Mouse (Mus musculus) kidney, postnatal 4 days (tissue): ENCODE measurements at regions not wholly inside any gene's neighbourhood (a gene's known extent, or its start where the extent isn't known, plus 50 kb on each side); places are given as distances from the start of the nearest gene placed in this dataset.
A peak's percentile ranks its signal among the peaks of the same experiment; 100 is the strongest.

Source experiments
- DNase-seq, 2 experiments: peaks; one replicate each; pipeline ENCODE4 v3.0.0; 2021; ENCODE audit warnings: mixed read lengths in 2 of 2

GRCm38 (mm10) chr16:87295727-87296126, 58.3 kb upstream of the N6amt1 start:
- DNase-seq: no peak

DNA sequence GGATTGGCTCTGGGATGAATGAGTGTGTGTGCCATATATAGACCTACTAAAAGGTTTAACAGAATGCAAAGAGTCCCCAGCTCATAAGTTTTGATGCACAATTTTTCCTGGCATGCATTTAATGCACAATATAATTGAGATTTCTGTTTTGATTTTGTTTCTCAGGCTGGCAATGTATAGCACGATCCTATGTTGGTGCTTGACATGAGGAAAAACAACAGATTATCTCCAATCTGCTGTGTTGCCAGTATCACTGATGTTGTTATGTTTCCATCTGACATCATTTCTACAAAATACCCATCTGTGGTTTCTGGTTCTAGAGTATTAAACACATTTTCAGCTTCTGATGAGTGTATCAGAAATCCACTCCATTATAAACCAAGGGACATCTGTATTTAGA, 61.2 kb upstream of the N6amt1 start:
- DNase-seq: no peak

GRCm38 (mm10) chr16:87291716-87292115, 62.3 kb upstream of the N6amt1 start:
- DNase-seq: no peak

DNA sequence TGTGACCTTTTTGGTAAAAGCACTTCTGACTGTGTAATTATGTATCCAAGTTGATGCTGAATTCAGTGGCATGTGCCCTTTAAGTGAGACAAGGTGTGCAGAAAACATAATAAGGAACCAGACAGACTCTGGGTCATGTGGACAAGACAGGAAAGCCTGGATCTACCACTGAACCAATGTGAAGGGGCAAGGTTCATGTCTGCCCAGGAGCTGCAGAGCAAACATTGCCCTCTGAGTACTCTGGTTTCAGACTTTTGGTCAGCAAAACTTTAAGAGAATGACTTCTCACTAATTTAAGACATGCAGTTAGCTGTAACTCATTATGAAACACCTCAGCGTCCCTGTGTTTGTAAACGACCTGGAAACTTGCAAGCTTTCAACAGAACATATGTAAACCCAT, 68.3 kb upstream of the N6amt1 start:
- no peak for DNase-seq

DNA sequence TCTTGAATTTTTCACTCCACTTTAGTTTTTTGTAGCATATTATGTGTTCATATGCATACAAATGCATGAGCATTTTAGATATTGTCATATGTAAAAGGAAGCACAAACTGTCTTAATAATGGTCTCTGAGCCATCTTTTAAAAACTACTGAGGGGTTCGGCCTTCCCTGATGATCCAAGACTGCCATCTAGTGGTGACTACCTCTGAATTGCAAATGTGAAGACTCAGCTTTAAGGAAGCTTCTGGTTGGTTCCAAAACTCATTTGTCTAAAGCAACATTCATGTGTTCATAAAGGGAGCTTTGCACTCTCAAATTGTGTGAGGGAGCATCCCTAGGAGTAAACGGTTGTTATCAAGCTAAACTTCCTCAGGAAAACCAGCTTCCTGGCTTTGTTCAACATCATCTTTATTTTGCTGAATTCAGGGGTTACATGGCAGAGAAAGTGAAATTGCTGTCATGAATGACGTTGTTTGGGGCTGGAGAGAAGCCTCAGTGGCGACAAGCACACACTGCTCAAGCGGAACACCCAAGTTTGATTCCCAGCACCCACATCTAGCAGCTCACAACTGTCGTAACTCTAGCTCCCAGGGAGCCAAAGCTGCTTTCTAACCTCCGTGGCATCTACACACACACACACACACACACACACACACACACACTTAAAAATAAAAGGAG, 69.0 kb upstream of the N6amt1 start:
- no peak for DNase-seq

GRCm38 (mm10) chr16:87278518-87278917, 75.5 kb upstream of the N6amt1 start:
- DNase-seq: no peak

- no peak for DNase-seq
These were observed 81.6 kb upstream of the N6amt1 start for GRCm38 (mm10) chr16:87272363-87272762.

GRCm38 (mm10) chr16:87267954-87268804, 85.8 kb upstream of the N6amt1 start:
- DNase-seq: no peak

DNA sequence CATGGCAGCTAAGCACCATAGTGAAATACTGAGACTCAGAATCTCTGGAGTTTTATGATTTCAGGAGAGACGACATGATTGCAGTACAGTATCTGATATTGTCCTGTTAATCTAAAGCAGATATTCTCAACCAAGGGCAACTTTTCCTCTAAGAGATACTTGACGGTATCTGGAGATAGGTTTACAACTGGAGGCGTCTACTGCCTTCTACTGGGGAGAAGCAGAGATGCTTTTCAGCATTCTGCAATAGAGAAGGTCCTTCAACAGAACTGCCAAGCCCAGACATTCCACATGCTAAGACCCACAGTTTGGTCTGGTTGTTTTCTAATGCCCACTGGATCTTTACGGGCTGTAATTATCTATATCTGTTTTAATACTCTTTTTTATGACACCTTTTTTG, 86.5 kb upstream of the N6amt1 start:
- no peak for DNase-seq

GRCm38 (mm10) chr16:87263571-87263970, 90.4 kb upstream of the N6amt1 start:
- peak; percentile 52 to 63 for DNase-seq

GRCm38 (mm10) chr16:87263041-87263440, 90.9 kb upstream of the N6amt1 start:
- no peak for DNase-seq

GRCm38 (mm10) chr16:87262497-87262896, 91.5 kb upstream of the N6amt1 start:
- no peak for DNase-seq

GRCm38 (mm10) chr16:87261527-87261926, 92.5 kb upstream of the N6amt1 start:
- DNase-seq: peak; percentile 38 to 55

GRCm38 (mm10) chr16:87254736-87255135, 99.2 kb upstream of the N6amt1 start:
- no peak for DNase-seq

- DNase-seq: no peak
These were observed 103.5 kb upstream of the N6amt1 start for GRCm38 (mm10) chr16:87250531-87250930.

DNA sequence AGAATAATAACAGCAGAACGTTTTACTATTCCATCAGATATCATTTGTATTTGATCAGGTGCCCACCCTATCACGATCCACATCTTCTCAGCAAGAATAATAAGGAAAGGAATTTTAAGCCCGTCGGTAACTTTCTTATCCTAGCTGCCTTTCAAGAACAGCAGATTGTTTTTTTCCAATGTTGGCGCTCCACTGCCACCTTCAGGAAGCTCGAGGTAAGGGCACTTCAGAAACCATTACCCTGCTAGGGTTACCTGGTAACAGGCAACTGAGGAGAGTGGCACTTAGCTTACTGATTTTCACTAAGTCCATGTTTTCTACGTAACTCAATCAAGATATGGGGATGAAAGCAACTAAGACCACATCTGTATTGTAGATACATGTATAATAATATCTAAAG, 104.1 kb upstream of the N6amt1 start:
- DNase-seq: peak; percentile 50 to 55

DNA sequence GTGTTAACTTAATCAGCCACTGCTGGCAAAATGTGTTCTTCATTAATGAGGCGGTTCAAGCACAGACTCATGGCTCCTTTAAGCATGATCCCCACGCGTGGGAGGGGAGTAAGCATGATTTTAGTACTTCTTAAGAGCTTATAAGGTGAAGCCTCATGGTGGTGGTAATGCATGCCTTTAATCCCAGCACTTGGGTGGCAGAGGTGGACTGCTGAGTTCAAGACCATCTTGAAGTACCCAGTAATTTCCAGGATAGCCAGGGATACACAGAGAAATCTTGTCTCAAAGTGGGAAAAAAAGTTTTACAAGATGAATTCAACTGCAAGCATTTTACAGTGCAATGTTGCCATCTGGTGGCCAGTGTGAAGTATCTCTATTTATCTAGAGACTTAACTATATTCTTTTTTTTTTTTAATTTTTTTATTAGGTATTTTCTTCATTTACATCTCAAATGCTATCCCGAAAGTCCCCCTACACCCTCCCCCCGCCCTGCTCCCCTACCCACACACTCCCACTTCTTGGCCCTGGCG, 105.4 kb upstream of the N6amt1 start:
- DNase-seq: peak; percentile 74 to 79

GRCm38 (mm10) chr16:87245933-87246791, 107.8 kb upstream of the N6amt1 start:
- DNase-seq: peak; percentile 80 to 85

- no peak for DNase-seq
These were observed 108.5 kb upstream of the N6amt1 start for GRCm38 (mm10) chr16:87245441-87245840.

DNA sequence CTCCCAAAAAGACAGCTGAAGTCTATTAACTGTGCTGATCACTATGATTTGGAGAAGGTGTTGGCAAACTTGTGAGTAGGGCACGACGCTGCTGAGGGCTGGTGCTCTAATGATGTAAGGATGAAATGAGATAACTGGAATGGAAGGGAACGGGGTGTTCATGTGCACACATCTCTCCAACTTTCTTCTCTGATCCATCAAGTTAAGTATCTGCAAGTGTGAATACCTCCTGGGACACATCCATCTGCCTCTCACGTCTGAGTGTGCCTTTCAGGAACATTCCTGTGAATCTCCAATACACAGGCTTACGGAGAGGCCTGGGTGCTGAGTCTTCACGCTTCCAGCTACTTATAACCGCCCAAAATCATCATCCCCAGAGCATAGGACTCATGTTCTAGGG, 112.0 kb upstream of the N6amt1 start:
- no peak for DNase-seq

- DNase-seq: no peak
These were observed 114.9 kb upstream of the N6amt1 start for GRCm38 (mm10) chr16:87239105-87239504.

- DNase-seq: no peak
These were observed 119.8 kb upstream of the N6amt1 start for GRCm38 (mm10) chr16:87234199-87234598.

DNA sequence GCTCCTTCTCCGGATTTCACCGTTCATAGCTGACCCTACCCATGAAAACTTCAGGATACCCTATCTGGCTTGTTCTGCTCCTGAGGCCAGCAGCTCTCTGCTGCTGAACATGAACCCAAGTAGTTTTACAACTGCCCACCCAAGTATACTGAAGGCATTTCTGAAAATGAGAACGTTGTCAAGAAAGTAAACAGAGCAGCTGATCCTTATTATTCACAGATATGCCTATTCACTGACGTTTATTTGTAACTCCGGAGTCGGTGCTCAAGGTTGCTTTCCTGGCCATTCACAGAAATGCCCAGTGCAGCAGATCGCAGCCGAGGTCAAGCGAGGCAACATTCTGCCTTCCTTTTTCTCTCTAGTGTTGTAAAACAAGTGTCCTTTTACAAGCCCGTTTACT, 128.4 kb upstream of the N6amt1 start:
- DNase-seq: no peak
